Mouse (Mus musculus): ENCODE measurements around the gene Slc16a1.
"Not testable (repeated sequence)": the region's sequence is repeated elsewhere in the genome, so short reads cannot be mapped to it uniquely, and the experiment has no call there.

The Slc16a1 gene

GRCm38 (mm10) chr3:104701761-104702160, 63.3 kb downstream of the Slc16a1 start:
- CTCF ChIA-PET = interaction anchor here (0.6 to 5.6 kb wide), 17 partner anchors 9 to 731 kb away, joined by 3 to 33 read pairs (median 4); no protein-coding TSS in a partner anchor
- POLR2A ChIA-PET = interaction anchor here in 1 of 4 experiments (0.7 to 4.5 kb wide), 2 partner anchors 11 to 62 kb away, joined by 3 to 19 read pairs; partner anchors contain the start of gene Slc16a1

DNA sequence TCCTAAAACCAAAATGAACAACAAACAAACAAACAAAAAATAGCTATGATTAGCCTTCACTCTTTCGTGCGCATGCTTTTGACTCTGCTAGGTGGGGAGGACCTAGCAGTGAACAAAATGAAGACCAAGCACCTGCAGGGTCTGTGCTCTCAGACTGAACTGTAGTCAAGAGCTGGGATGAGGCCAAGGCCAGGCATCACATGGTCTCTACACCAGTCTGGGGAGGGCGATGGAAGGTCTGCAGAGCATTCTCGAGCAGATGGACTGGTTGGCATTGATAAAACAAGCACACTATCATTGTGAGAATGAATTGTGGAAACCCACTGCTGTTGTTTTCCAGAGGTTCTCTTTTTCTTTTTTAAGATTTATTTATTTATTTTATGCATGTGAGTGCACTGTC, 65.5 kb downstream of the Slc16a1 start:
- POLR2A ChIA-PET = interaction anchor here in 2 of 4 experiments (1.1 to 1.2 kb wide), 2 partner anchors 57 to 78 kb away, joined by 3 to 4 read pairs; partner anchors contain the start of genes Fam19a3 (in 1 of the 2) and Ppm1j (in 1 of the 2)
- CTCF ChIA-PET = interaction anchor here in 3 of 4 experiments (0.7 to 5.6 kb wide), 5 partner anchors 10 to 77 kb away, joined by 3 to 33 read pairs (median 4); partner anchors contain the start of gene Ppm1j (in 1 of the 3)

- ChIA-PET POLR2A (no interaction called here), CTCF (no interaction called here)
Observed at GRCm38 (mm10) chr3:104706446-104706845, 68.0 kb downstream of the Slc16a1 start.

- CTCF ChIA-PET = interaction anchor here in 2 of 4 experiments (0.5 to 0.7 kb wide), 2 partner anchors 21 to 61 kb away, joined by 4 to 5 read pairs; no protein-coding TSS in a partner anchor
- POLR2A ChIA-PET = not testable (repeated sequence)
Observed at GRCm38 (mm10) chr3:104706951-104707771, 68.7 kb downstream of the Slc16a1 start.

DNA sequence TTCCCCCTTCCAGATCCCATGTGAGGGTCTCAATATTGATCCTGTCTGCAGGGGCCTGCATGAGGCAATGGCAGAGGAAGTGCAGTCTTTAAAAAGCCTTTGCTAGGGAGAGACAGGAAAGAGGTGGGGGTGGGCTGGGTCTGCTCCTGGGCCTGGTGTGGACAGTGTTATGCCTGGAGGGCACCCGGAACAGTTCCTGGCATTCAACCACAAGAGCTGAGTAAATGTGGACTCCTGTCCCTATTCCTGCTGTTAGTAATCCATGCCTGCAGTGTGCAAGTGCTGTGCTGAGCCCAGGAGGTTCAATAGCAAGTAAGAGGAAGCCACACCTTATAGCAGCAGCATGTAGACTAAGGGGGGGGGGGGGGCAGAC, 69.3 kb downstream of the Slc16a1 start:
- ChIA-PET POLR2A (interaction anchor here in 1 of 4 experiments (0.6 kb wide), 1 partner anchor 141 kb away, joined by 3 read pairs; no protein-coding TSS in a partner anchor), CTCF (interaction anchor here in 2 of 4 experiments (0.5 to 0.7 kb wide), 3 partner anchors 22 to 196 kb away, joined by 4 to 5 read pairs (median 4); partner anchors contain the start of gene Lrig2 (in 1 of the 2))

Data from embryonic stem cell, embryonic (primary cell).